8 mouse cellular contexts compared by ENCODE assay signal in genomic region chrX:42149557-42150345, GRCm38 (mm10). TPM values are rescaled to one million over a fixed set of nuclear protein-coding genes. Genes with fewer than 3 reads are reported as not detected.
DNase-seq lines count a peak whose midpoint lies in the region; ATAC-seq lines count a peak whose summit lies in the region.

No protein-coding gene starts in this region.

- peak overlapping the region; percentile 99 for H3K27ac ChIP-seq in forebrain, embryonic 13.5 days
- H3K27ac ChIP-seq in lung, embryonic 16.5 days (ENCODE audit: low read length), result peak overlapping the region; percentile 99

- H3K4me2 ChIP-seq in forebrain, embryonic 13.5 days, result peak overlapping the region; percentile 56
- H3K4me2 ChIP-seq in lung, embryonic 16.5 days (ENCODE audit: low read depth, low read length), result peak overlapping the region; percentile 50

- H3K9me3 ChIP-seq in forebrain, embryonic 13.5 days (replicated peaks), result no peaks in the 10 kb centered on the region
- H3K9me3 ChIP-seq in lung, embryonic 16.5 days (ENCODE audit: control insufficient read depth, low read length), result no peaks in the 10 kb centered on the region

- peak; percentile 37 to 44 for DNase-seq in CD8-positive naive resting alpha-beta T cell, adult 2 months (ENCODE audit: low read depth in 2 of 2, low spot score in 2 of 2)
- DNase-seq in c-Kit-positive CD71-positive TER-119-negative erythroid progenitor cells, embryonic 14.5 days (ENCODE audit: low read depth), result peak; percentile 20
- peak; percentile 47 to 70 for DNase-seq in heart, postnatal 10 days
- DNase-seq in layer of hippocampus, adult 8-10 months (ENCODE audit: low spot score in 2 of 2), result peak; percentile 7 to 24
- DNase-seq in ovary, postnatal 14 days (ENCODE audit: low spot score), result peak; percentile 23
- peak; percentile 21 to 58 for DNase-seq in thymus, postnatal 10 days (ENCODE audit: low spot score in 2 of 2)

- H3K27me3 ChIP-seq in forebrain, embryonic 13.5 days, result no peaks in the 10 kb centered on the region
- no peaks in the 10 kb centered on the region for H3K27me3 ChIP-seq in lung, embryonic 16.5 days (ENCODE audit: control insufficient read depth, insufficient read depth, low read depth, low read length)

- H3K36me3 ChIP-seq in forebrain, embryonic 13.5 days (ENCODE audit: poor library complexity, severe bottlenecking), result no peaks in the 10 kb centered on the region
- no peaks in the 10 kb centered on the region for H3K36me3 ChIP-seq in lung, embryonic 16.5 days (ENCODE audit: control insufficient read depth, insufficient read depth, low read length)

- H3K9ac ChIP-seq in forebrain, embryonic 13.5 days, result peak overlapping the region; percentile 93
- peak overlapping the region; percentile 94 for H3K9ac ChIP-seq in lung, embryonic 16.5 days (ENCODE audit: low read length)

- peak overlapping the region; percentile 56 for H3K4me3 ChIP-seq in forebrain, embryonic 13.5 days
- H3K4me3 ChIP-seq in lung, embryonic 16.5 days (ENCODE audit: low read length), result peak overlapping the region; percentile 64

- WGBS in forebrain, embryonic 13.5 days, result 19% methylated on average over 40 of the region's 71 CpGs
- 13% methylated on average over 28 of the region's 71 CpGs for WGBS in lung, embryonic 16.5 days

- intact Hi-C loops in heart, postnatal 10 days (cut with DNase I), result loop anchor here (1.0 to 5.0 kb wide), 4 partner anchors 38 to 242 kb away; no protein-coding TSS in a partner anchor

- peak; percentile 60 for ATAC-seq in forebrain, embryonic 13.5 days
- ATAC-seq in lung, embryonic 16.5 days (ENCODE audit: low read depth), result peak; percentile 17

- H3K4me1 ChIP-seq in forebrain, embryonic 13.5 days, result peaks cover 5% of the 10 kb centered on the region; the same call in 1 of the 2 replicates
- H3K4me1 ChIP-seq in lung, embryonic 16.5 days (replicated peaks; ENCODE audit: control insufficient read depth, insufficient read depth, low read length), result peaks cover 5% of the 10 kb centered on the region; the same call in 1 of the 2 replicates

RNA-seq across cellular contexts. Expression of gene Stag2, which starts 0.6 kb away (rescaled TPM):
- 41.0 and 45.0 TPM in 2 replicates for polyA plus RNA-seq in forebrain, embryonic 13.5 days (2015; fragmentation: Nextera tagmentation; extraction: Ambion mirVana)
- 10 to 100 TPM; 64.2 to 73.6 TPM for total RNA-seq in heart, postnatal 10 days (2021)
- 10 to 100 TPM; 48.2 to 59.7 (median 53.1) TPM for total RNA-seq in layer of hippocampus, adult 8-10 months (2022)
- polyA plus RNA-seq in lung, embryonic 16.5 days (2015; fragmentation: Nextera tagmentation; extraction: Ambion mirVana), result 54.6 and 55.0 TPM in 2 replicates

Comparison
In these comparisons a context has a peak if more than half of its experiments do, and no peak if none do; other contexts are left out.
1. Peak in every context shown above with its lines: DNase-seq, ATAC-seq, H3K4me3 ChIP-seq and H3K27ac ChIP-seq.